Mouse (Mus musculus): Measurements from ENCODE around the gene Maml2.
A peak's percentile ranks its signal among the peaks of the same experiment; 100 is the strongest.

Maml2 gene

DNA sequence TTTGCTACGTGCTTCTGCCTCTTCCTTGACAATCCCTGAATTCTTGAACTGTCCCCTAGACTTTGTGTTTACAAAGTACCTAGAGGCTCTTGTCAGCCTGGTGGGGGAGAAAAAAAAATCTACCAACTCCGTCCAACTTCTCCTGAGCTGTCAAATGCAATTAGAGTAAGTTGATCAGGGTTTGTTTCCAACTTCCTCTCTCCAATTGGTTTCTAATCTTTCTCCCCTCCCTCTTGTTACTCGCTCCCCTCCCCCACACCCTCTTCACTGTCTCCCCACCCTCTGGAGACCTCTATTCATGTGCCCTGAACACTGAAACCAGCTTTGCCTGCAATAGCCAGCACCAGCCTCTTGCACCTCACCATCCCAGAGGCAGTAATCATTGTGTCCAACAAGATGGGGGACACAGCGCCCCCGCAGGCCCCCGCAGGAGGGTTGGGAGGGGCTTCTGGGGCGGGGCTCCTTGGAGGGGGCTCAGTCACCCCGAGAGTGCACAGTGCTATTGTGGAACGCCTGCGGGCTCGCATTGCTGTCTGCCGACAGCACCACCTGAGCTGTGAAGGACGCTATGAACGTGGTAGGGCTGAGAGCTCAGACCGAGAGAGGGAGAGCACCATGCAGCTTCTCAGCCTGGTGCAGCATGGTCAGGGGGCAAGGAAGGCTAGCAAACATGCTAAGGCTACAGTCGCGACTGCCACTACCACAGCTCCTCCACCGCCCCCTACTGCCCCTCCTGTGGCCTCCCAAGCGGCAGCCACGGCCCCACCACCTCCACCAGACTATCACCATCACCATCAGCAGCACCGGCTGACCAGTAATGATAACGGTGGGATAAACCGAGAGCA, at the start of gene Maml2:
Gene Maml2 (plus strand): TSS at position 290 of the 845 bp plus-strand sequence.
- DNase-seq (ENCODE audit: extremely low read depth, insufficient read length, low spot score), result peak; percentile 77

DNA sequence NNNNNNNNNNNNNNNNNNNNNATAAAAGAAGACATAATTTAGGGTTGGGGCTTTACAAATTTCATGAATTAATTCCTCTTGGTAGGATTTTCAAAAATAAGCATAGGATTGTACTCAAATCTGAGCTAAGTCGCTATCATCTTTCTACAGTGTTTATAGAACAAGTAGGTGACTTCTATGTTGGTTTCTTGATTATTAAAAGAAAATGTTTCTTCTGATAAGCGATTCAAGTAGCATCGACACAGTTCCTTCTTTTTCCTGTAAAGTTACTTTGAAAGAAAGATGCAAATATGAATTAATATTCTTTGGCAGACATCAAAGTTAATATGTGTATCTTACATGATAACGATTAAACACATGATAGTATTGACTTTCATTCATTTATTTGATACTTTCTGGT, 49.7 kb upstream of the Maml2 start:
- no peak for DNase-seq (ENCODE audit: extremely low read depth, insufficient read length, low spot score)

DNA sequence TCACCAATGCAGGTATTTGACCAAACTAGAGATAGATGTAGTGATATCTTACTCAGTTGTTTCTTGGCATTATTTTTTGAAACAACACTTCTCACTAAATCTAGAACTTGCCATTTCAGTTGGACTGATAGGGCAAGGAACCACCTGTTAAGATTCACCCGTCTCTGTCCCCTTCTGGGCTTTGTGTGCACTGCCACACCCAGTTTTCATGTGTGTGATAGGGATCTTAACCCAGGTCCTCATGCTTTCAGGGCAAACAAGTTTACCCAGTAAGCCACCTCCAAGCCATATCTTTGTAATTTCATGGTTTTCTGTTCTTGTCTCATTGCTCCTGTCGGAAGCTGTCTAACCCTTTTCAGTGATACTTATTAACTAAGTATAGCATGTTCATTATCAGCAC, 46.5 kb upstream of the Maml2 start:
- no peak for DNase-seq (ENCODE audit: extremely low read depth, insufficient read length, low spot score)

DNA sequence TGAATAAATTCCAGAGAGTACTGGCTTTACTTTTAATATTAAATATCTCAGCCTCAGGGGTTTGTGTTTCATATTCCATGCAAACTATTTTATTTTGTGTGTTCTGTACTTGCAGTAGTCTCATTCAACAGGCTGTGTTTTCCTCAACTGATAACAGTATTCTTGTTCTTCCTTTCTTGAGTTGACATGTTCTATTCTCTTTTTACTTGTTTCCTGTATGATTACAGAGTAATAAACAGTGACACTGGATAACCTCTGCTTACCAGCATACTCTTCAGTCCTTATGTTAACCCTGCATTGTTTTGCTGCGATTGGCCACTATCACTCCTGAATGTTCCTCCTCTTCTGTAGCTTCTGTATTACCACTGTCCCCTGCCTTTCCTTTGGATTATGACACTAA, 41.0 kb upstream of the Maml2 start:
- DNase-seq (ENCODE audit: extremely low read depth, insufficient read length, low spot score), result no peak

- DNase-seq (ENCODE audit: extremely low read depth, insufficient read length, low spot score), result no peak
Measured at GRCm38 (mm10) chr9:13258173-13258572, 39.6 kb upstream of the Maml2 start.

GRCm38 (mm10) chr9:13260980-13261379, 36.8 kb upstream of the Maml2 start:
- no peak for DNase-seq (ENCODE audit: extremely low read depth, insufficient read length, low spot score)

DNA sequence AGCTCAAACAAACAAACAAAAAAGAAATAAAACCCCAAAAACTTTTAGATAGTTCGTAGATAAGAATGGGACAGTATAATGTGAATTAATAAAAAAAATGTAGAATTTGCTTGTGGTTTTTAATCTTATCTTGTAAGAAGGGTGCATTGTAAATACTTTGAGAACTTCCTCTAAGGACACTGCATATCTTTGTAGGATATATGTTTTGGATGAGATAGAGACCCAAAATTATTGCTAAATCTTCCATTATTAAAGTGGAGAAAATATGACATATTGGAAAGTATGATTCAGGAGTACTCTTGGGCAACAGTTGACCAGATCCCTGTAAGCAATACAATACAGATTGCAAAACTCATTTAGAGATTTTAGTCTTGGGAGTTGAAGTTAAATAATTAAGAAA, 24.5 kb upstream of the Maml2 start:
- no peak for DNase-seq (ENCODE audit: extremely low read depth, insufficient read length, low spot score)

- no peak for DNase-seq (ENCODE audit: extremely low read depth, insufficient read length, low spot score)
Measured at GRCm38 (mm10) chr9:13287482-13287881, 10.3 kb upstream of the Maml2 start.

DNA sequence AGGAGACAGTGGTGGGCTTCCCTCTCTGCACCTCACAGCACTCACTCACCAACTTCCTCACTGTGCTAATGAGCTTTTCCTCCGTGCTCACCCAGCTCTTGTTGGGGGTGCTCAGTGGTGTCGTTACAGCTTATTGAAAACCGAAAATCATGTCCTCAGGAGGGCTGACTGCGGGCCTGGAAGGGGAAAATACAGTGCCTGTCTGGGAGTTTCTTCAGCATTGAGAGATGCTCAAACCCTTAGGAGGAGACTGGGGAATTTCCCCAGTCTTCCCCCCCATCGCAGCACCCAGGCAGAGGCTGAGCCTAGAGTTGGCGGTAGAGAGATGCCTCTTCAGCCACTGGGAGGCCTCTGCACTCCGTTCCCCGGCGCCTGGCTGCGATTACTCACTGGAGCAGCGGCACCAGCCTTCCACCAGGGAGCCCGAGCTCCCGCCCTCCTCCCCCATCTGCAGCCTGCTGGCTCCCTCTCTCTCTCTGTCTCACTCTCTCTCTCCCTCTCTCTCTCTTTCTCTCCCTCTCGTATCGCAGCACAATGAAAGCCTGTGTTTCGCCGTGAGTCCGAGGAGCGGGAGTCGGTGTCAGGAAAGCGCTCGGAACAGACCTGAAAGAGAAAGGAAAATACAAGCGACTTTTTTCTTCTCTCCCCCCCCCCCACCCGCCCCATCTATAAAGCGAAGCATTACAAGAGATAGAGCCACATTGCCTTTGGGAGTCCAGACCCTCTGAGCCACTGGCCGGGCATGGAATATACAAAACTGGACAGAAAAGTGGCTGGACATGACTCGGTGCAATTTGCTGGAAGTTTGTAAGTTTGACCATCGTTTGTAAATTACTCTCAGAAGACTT, 1.3 kb upstream of the Maml2 start:
- peak; percentile 91 for DNase-seq (ENCODE audit: extremely low read depth, insufficient read length, low spot score)

- DNase-seq (ENCODE audit: extremely low read depth, insufficient read length, low spot score), result no peak
Measured at GRCm38 (mm10) chr9:13297122-13297667, 562 bp upstream of the Maml2 start.

DNA sequence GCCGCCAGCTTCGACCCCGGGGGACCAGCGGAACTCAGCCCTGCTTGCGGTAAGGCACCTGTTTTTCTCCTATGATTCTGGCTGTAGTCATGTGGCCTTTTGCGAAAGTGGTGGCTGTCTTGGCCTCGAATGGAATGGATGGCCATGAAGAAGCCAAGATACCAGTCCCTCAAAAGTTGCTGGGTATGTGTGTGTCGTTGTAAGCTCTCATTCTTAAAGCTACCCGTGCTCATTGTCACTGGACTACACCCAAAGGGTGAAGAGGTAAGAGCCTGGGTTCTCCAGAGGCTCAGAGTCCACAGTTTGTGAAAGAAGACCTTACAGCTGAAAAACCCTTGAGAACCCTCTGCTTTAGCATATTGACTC, 739 bp downstream of the Maml2 start:
- no peak for DNase-seq (ENCODE audit: extremely low read depth, insufficient read length, low spot score)

GRCm38 (mm10) chr9:13299190-13299589, 1.4 kb downstream of the Maml2 start:
- DNase-seq (ENCODE audit: extremely low read depth, insufficient read length, low spot score), result peak; percentile 69

GRCm38 (mm10) chr9:13300041-13300441, 2.3 kb downstream of the Maml2 start:
- DNase-seq (ENCODE audit: extremely low read depth, insufficient read length, low spot score), result peak; percentile 47

GRCm38 (mm10) chr9:13300891-13301782, 3.4 kb downstream of the Maml2 start:
- DNase-seq (ENCODE audit: extremely low read depth, insufficient read length, low spot score), result no peak

DNA sequence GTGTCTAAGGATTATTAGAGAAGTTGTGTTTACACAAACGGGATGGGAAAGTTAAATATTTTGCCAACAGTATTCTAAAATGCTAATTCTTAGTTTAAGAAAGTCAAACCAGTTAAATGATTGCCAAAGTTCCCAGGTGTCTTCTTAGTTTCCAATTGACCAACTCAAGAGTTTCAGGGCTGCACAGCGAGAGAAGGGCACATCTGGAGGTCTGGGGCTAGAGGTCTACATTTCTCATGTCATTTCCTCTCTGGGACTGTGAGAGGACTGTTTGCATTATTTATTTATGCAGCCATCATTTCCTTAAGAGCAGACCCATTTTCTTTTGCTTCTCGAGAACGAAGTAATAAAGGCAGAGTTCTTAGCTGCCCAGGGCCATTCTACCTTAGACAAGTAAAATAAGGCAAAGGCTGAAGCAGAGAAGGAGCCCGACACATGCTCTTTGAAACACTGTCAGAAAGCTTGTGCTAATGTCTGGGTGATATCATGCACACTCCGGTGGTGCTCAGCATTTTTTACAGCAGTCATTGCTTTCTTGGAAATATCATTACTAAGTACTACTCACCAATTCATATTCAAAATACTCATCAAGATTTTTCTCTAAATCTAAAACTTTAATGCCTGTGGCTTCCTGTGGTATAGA, 4.5 kb downstream of the Maml2 start:
- DNase-seq (ENCODE audit: extremely low read depth, insufficient read length, low spot score), result no peak

- DNase-seq (ENCODE audit: extremely low read depth, insufficient read length, low spot score), result no peak
Measured at GRCm38 (mm10) chr9:13303099-13303771, 5.5 kb downstream of the Maml2 start.

- DNase-seq (ENCODE audit: extremely low read depth, insufficient read length, low spot score), result no peak
Measured at GRCm38 (mm10) chr9:13303976-13304375, 6.2 kb downstream of the Maml2 start.

DNA sequence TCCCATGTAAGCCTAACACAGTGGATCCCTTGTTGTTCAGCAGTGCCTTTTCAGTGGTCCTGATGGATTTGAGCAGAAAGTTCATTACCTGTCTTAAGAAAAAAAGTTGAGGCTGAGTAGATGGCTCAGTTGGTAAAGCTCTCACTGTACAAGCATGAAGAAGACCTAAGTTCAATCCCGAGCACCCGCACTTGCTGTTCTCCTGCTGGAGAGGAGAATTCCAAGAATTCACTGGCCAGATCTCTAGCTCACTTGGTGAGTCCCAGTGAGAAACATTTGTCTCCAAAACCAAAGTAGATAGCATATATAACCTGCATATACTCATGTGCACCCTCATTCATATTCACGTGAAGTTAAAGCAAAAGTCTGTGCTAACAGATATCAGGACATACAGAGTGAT, 8.7 kb downstream of the Maml2 start:
- no peak for DNase-seq (ENCODE audit: extremely low read depth, insufficient read length, low spot score)

- DNase-seq (ENCODE audit: extremely low read depth, insufficient read length, low spot score), result no peak
Measured at GRCm38 (mm10) chr9:13307226-13307625, 9.5 kb downstream of the Maml2 start.

- no peak for DNase-seq (ENCODE audit: extremely low read depth, insufficient read length, low spot score)
Measured at GRCm38 (mm10) chr9:13308718-13309117, 11.0 kb downstream of the Maml2 start.
